Mouse (Mus musculus) erythroblast, embryonic 14.5 days (primary cell): ENCODE data around the gene Map4k2.

Experiments
- GATA1 ChIP-seq: IDR thresholded peaks from 2 replicates; pipeline ENCODE4 v1.6.1; 2012; ENCODE audit warnings: low read length, inconsistent platforms, mixed read lengths
- TAL1 ChIP-seq: IDR thresholded peaks from 3 replicates; pipeline ENCODE4 v1.6.1; 2012; ENCODE audit warnings: low read length, inconsistent platforms, mixed read lengths

- TF ChIP-seq GATA1 (no peak), TAL1 (no peak)
Measured at GRCm38 (mm10) chr19:6398447-6399284, 57.7 kb downstream of the Map4k2 start.
